Mouse (Mus musculus) heart, embryonic 11.5 days (tissue): ENCODE measurements around the gene Stox2. TPM values are rescaled to one million over a fixed set of nuclear protein-coding genes. Genes with fewer than 3 reads are reported as not detected.

Experiments
- ATAC-seq: fragments of 200-750 bp; cut with Nextera tagmentation; replicated peaks from 2 replicates; pipeline ENCODE4 v1.8.0; 2017; ENCODE audit warnings: moderate library complexity; ENCODE audit not compliant: insufficient number of reproducible peaks, low FRiP score, low TSS enrichment
- H3K27ac ChIP-seq: fragments of 300-500 bp; sonication (generic); 2 replicates; pipeline ENCODE4 v1.5.1; 2014; ENCODE audit warnings: mild to moderate bottlenecking, low read depth, low read length
- H3K27me3 ChIP-seq: fragments of 300-500 bp; sonication (generic); 2 replicates; pipeline ENCODE4 v1.6.1; 2014; ENCODE audit warnings: mild to moderate bottlenecking, low read length, mixed read lengths; ENCODE audit not compliant: control insufficient read depth, insufficient read depth
- H3K36me3 ChIP-seq: fragments of 300-500 bp; sonication (generic); 2 replicates; pipeline ENCODE4 v1.6.1; 2014; ENCODE audit warnings: mild to moderate bottlenecking, low read length, moderate library complexity, mixed read lengths; ENCODE audit not compliant: control insufficient read depth, insufficient read depth
- H3K4me1 ChIP-seq: fragments of 300-500 bp; sonication (generic); 2 replicates; pipeline ENCODE4 v1.6.1; 2014; ENCODE audit warnings: low read length; ENCODE audit not compliant: control insufficient read depth, insufficient read depth
- H3K4me2 ChIP-seq: fragments of 300-500 bp; sonication (generic); 2 replicates; pipeline ENCODE4 v1.6.1; 2014; ENCODE audit warnings: mild to moderate bottlenecking, moderate library complexity
- H3K4me3 ChIP-seq: fragments of 300-500 bp; sonication (generic); 2 replicates; pipeline ENCODE4 v1.5.1; 2014; ENCODE audit warnings: low read depth, low read length
- H3K9ac ChIP-seq: fragments of 300-500 bp; sonication (generic); 2 replicates; pipeline ENCODE4 v1.6.1; 2014; ENCODE audit warnings: mild to moderate bottlenecking, low read depth, low read length, moderate library complexity
- H3K9me3 ChIP-seq: fragments of 300-500 bp; sonication (generic); replicated peaks from 2 replicates; pipeline ENCODE4 v1.6.1; 2016; ENCODE audit warnings: low read length; ENCODE audit not compliant: control insufficient read depth
- WGBS: fragments of 180-500 bp; shearing (Covaris S2); extraction: QIAGEN DNeasy Blood & Tissue Kit; methylation state at CpG from one replicate; pipeline ENCODE4 v1.1.7; 2014; ENCODE audit not compliant: insufficient replicate concordance; 5-methylcytosine and 5-hydroxymethylcytosine counted together
- polyA plus RNA-seq: library from polyadenylated mRNA; unstranded; fragments of >200 nt; fragmentation: Nextera tagmentation; extraction: Ambion mirVana; gene quantifications from 2 replicates; pipeline ENCODE4 v1.2.1, GENCODE M21; 2014

Gene Stox2
- polyA plus RNA-seq, 1 experiment from 2014 or later: 10.6 TPM

DNA sequence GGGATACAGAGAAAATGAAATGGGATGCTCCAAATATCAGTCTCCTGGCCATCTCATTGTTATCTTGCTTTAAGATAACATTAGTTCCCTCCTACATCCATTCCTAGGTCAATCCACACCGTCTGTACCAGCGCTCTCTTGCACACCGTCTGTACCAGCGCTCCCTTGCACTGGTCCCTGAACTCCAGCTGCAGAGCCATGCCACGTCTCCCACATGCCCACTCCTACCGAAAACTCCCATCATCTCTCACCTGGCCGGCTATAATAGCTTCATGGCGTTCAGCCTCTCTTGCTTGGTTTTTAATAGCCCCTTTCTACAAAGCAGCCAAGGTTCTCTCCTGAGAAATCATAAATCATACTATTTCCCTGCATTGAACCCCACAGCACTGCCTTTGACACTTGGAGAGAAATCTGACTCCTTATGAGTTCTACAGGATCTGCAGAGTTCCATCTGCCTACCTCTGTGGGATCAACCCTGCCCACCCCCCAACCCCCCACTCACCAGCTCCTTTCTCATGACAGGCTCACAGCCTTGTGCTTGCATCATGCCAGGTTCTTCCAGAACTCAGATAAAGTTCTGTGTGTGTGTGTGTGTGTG is 239.4 kb downstream of the Stox2 start:
- H3K36me3 ChIP-seq: no peaks in the 10 kb centered on the region
- 62% methylated on average over 8 of the region's 8 CpGs for WGBS
- H3K27ac ChIP-seq: no peak overlapping the region
- H3K9ac ChIP-seq: no peak overlapping the region
- peaks cover 3% of the 10 kb centered on the region; the same call in 1 of the 2 replicates for H3K4me1 ChIP-seq
- no peaks in the 10 kb centered on the region for H3K27me3 ChIP-seq
- H3K9me3 ChIP-seq: no peaks in the 10 kb centered on the region
- ATAC-seq: no peak
- no peak overlapping the region for H3K4me3 ChIP-seq
- no peak overlapping the region for H3K4me2 ChIP-seq

DNA sequence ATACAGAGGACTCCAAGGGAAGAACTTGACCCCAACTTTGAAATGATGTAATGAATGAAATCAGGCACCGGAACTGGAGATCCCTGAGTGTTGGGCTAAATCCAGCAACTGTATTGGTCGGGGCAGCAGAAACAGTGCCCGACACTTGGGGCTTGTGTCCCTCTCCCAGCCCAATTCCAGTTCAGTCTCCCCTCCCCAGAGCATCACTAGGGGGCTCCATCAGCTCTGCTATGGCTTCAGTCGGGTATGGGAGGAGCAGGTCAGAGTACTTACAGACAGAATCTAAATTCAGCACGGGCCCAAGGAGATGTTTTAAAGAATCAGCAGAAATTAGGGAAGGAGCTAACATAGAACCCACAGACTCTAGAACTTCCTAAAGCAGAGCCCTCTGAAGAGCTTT is 240.7 kb downstream of the Stox2 start:
- Histone ChIP-seq H3K9me3 (no peaks in the 10 kb centered on the region), H3K27ac (no peak overlapping the region), H3K9ac (no peak overlapping the region), H3K4me3 (no peak overlapping the region), H3K27me3 (no peaks in the 10 kb centered on the region), H3K36me3 (no peaks in the 10 kb centered on the region), H3K4me1 (peaks cover 3% of the 10 kb centered on the region; the same call in 1 of the 2 replicates), H3K4me2 (no peak overlapping the region)
- no peak for ATAC-seq
- 72% methylated on average over 5 of the region's 5 CpGs for WGBS

DNA sequence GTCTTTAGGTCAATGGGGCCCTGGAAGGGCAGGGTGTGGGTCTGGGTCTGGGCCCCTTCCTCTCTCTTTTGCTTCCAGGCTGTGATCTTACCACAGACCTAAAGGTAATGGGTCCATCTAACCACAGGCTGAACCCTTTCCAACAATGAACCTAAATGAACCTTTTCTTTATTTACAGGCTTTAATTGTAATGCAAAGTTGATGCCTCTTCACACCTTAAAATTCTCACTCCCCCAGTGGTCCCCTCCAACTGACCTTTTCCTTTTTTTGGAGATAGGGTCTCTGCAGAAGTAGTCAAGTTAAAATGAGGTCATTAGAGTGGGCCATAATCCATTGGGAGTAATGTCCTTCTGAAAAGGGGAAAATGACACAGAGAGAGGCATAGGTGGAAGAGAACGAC is 249.8 kb downstream of the Stox2 start:
- H3K27ac ChIP-seq: no peak overlapping the region
- H3K4me3 ChIP-seq: no peak overlapping the region
- WGBS: 78% methylated on average over 1 of the region's 1 CpGs
- no peaks in the 10 kb centered on the region for H3K27me3 ChIP-seq
- H3K36me3 ChIP-seq: peaks cover 19% of the 10 kb centered on the region
- H3K9me3 ChIP-seq: no peaks in the 10 kb centered on the region
- ATAC-seq: no peak
- no peak overlapping the region for H3K4me2 ChIP-seq
- no peaks in the 10 kb centered on the region for H3K4me1 ChIP-seq
- no peak overlapping the region for H3K9ac ChIP-seq

DNA sequence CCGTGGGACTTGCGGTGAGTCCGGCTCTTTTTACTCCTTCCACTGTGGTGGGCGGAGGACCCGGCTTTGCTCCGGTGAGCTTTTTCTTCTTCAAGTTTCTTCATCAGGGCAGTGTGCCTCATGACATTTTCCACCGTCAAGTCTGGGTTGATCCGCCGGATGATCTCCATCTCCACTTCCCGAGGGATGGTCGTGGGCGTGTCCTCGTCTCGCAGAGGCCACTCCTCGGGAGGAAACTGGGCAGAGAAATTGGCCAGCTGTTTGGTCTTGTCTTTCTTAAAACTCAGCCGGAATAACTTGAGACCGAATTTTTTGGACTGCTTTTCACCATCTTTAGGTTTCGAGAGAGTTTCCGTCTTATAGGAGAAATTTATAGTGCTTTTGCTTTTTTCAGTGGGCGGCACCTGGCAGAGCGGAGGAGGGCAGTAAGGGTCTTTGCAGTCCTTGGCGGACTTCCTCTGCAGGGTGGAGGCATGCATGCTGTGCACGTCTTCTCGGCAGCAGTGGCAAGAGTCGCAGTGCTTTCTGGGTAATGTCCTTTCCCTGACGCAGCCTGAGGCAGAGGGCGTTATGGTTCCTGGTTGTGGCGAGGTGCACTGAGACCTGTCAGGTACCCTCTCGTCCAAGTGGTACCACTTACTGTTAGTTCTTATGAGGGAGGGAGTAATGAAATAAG is 252.7 kb downstream of the Stox2 start:
- no peak overlapping the region for H3K27ac ChIP-seq
- peaks cover 19% of the 10 kb centered on the region for H3K36me3 ChIP-seq
- H3K4me3 ChIP-seq: no peak overlapping the region
- H3K9ac ChIP-seq: no peak overlapping the region
- no peak for ATAC-seq
- 92% methylated on average over 29 of the region's 29 CpGs for WGBS
- no peaks in the 10 kb centered on the region for H3K27me3 ChIP-seq
- no peaks in the 10 kb centered on the region for H3K9me3 ChIP-seq
- no peak overlapping the region for H3K4me2 ChIP-seq
- H3K4me1 ChIP-seq: no peaks in the 10 kb centered on the region

DNA sequence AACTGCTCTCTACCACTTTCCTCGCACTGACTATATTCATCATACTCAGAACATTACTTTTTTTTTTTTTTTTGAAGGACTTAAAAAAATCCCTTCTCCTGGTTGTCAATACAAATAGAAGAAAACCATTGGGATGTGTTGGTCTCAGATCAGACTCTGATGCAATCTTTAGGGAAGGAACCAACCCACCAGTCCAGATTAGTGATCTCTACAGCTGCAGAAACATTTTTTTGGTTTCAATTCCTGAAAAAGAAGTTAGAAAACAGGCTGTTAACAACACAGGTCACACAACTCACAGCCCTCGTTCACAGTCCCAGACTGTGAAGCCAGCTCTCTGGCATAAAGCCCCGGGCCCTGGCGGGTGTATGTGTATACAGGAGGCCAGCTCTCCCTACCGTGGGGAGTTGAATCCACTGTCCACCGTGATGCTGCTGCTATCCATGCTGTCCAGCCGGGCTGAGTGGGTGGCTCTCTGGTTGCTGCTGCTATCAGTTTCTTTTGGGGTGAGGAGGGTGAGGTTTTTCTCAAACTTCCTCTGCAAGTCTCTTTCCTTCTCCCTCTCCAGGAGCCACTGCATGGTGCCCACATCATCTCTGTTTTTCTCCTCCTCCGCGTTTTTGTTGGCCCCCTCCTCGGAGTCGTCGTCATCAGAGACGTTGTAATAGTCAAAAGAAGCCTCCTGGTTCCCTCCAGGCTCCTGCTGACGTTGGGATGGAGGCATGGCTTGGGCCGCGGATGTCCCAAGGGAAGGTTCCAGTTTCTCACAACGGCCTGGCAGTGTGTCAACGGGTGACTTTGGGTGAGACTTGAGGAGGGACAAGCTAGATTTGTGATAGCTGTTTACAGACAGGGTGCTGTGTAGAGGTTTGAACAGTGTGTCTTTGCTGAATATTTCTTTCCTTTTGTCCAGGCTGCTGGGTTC is 254.5 kb downstream of the Stox2 start:
- H3K27me3 ChIP-seq: no peaks in the 10 kb centered on the region
- 90% methylated on average over 18 of the region's 18 CpGs for WGBS
- H3K4me2 ChIP-seq: no peak overlapping the region
- H3K4me1 ChIP-seq: no peaks in the 10 kb centered on the region
- no peak overlapping the region for H3K4me3 ChIP-seq
- no peak for ATAC-seq
- peaks cover 19% of the 10 kb centered on the region for H3K36me3 ChIP-seq
- no peak overlapping the region for H3K27ac ChIP-seq
- H3K9me3 ChIP-seq: no peaks in the 10 kb centered on the region
- no peak overlapping the region for H3K9ac ChIP-seq

DNA sequence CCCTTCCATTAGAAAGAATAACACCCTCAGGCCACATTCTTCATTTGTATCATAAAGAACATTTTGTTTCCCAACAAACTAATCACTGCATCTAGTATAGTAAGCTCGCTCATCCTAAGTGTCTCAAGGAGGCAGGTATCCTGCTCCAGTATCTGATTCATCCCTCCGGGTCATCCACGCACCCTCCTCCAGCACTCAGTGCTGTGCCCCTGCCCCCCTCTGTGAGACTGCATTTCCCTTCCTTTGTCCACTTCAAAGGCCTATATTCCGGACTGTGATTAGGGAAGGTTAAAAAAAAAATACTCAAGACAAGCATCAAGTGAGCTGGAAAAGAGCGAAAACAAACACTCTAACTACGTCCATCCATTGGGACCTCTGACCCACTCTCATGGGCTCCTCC is 260.8 kb downstream of the Stox2 start:
- H3K9ac ChIP-seq: no peak overlapping the region
- 67% methylated on average over 6 of the region's 6 CpGs for WGBS
- no peak overlapping the region for H3K4me2 ChIP-seq
- H3K4me1 ChIP-seq: no peaks in the 10 kb centered on the region
- H3K9me3 ChIP-seq: no peaks in the 10 kb centered on the region
- H3K4me3 ChIP-seq: no peak overlapping the region
- no peak for ATAC-seq
- no peaks in the 10 kb centered on the region for H3K27me3 ChIP-seq
- no peaks in the 10 kb centered on the region; the same call in none of the 2 replicates for H3K36me3 ChIP-seq
- no peak overlapping the region for H3K27ac ChIP-seq

DNA sequence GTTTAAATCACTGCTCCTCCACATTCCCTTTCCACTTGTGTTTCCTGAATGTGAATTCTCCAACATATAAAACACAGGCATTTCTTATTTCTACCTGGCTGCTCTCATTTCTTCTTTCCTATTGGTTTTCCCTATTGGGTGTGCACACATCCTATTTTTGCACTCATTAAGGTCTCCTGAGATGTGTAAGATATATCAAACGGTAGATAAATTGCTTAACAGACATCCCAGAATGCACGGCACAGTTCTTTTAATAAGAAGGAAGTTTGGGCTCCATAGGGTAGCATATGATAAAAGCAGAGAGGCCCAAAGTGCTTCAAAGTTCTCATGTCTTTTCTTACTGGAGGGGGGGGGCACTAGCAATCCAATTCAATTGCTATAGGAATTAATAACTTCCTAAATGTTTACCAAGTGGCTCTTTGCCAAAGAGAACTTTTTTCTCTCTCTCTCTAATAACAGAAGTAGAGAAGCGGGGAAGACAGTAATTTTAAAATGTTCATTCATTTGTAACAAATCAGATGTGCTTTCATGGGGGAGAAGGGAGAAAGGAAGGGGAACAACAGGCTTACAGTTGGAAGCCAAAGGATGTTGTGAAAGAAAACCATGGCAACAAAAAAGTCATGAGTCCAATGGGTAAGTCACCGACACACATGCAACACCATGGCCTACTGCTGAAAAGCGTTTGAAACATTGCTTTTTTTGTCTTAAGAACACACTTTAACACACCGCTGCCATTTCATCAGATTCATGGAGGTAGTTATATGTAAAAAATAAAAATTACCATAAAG is 263.2 kb downstream of the Stox2 start:
- H3K9ac ChIP-seq: no peak overlapping the region
- H3K36me3 ChIP-seq: no peaks in the 10 kb centered on the region; the same call in none of the 2 replicates
- no peaks in the 10 kb centered on the region for H3K27me3 ChIP-seq
- H3K4me1 ChIP-seq: no peaks in the 10 kb centered on the region
- H3K9me3 ChIP-seq: no peaks in the 10 kb centered on the region
- WGBS: 84% methylated on average over 6 of the region's 6 CpGs
- ATAC-seq: no peak
- H3K4me2 ChIP-seq: no peak overlapping the region
- H3K27ac ChIP-seq: no peak overlapping the region
- no peak overlapping the region for H3K4me3 ChIP-seq

DNA sequence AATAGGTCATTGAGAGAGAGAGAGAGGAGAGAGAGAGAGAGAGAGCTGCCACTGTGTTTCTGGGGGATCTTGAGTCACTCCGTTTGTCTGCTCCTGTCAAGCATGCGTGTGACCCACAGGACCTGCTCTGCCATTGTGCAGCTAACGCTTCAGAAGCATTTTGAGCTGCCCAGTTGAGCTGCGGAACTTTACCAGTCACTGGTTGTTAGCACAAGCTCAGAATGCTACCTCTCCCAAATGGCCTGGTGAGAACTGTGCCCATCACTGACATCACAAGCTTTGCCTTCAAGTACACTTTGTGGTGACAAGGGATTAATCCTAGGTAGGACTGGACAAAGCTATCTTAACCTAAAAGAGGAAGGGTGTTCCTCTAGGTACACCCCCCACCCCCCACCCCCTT is 263.9 kb downstream of the Stox2 start:
- no peaks in the 10 kb centered on the region for H3K4me1 ChIP-seq
- H3K27ac ChIP-seq: no peak overlapping the region
- H3K9me3 ChIP-seq: no peaks in the 10 kb centered on the region
- no peaks in the 10 kb centered on the region; the same call in 1 of the 2 replicates for H3K36me3 ChIP-seq
- ATAC-seq: no peak
- no peak overlapping the region for H3K4me3 ChIP-seq
- no peak overlapping the region for H3K4me2 ChIP-seq
- H3K27me3 ChIP-seq: no peaks in the 10 kb centered on the region
- no peak overlapping the region for H3K9ac ChIP-seq
- WGBS: 69% methylated on average over 4 of the region's 4 CpGs
